Mouse (Mus musculus): Measurements from ENCODE around the gene Ganc. TPM values are rescaled to one million over a fixed set of nuclear protein-coding genes. Genes with fewer than 3 reads are reported as not detected.

The Ganc gene
- 10 to 100 TPM; 16.9 to 17.5 TPM for total RNA-seq (2021)

DNA sequence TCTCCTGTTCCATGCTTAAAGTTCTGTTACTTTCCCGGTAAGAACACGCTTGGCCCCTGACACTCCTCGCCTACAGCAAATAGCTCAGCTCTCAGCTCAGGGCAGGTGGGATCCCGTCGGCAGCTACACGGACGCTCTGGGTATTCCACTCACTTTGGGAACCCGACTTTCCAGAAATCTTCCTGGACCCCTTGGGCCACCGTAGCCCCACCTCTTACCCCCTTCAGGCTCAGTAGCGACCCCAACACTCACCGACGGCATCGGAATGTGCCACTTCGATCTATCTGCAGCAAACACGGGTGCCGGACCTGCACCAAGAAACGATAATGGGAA is at the start of gene Ganc:
Gene Ganc, plus strand, starts transcription at position 244 of the 333 bp plus-strand sequence.
- DNase-seq, result no peak

- DNase-seq, result no peak
These were observed 43.3 kb upstream of the Ganc start for GRCm38 (mm10) chr2:120360425-120360824.

- no peak for DNase-seq
These were observed 37.2 kb upstream of the Ganc start for GRCm38 (mm10) chr2:120366501-120366900.

- no peak for DNase-seq
These were observed 36.1 kb upstream of the Ganc start for GRCm38 (mm10) chr2:120367416-120368207.

- no peak for DNase-seq
These were observed 29.8 kb upstream of the Ganc start for GRCm38 (mm10) chr2:120373858-120374257.

GRCm38 (mm10) chr2:120386264-120386663 is 17.4 kb upstream of the Ganc start:
- no peak for DNase-seq

DNA sequence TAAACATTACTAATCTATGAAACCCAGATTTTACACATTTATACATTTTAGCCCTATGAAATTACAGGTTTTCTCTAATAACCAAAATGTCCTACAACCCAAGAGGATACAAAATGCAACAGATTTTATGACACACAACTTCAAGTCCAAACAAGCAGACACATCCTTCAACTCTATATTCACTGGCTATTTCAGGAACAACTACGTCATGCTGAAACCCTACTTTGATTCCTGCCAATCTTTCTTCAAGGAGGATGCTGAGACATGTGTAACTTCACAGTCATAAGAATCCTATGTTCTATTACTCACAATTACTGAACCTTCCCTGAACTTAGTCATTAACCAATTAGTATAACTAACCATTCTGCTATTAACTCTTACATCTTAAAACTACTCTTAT is 16.4 kb upstream of the Ganc start:
- DNase-seq, result no peak

DNA sequence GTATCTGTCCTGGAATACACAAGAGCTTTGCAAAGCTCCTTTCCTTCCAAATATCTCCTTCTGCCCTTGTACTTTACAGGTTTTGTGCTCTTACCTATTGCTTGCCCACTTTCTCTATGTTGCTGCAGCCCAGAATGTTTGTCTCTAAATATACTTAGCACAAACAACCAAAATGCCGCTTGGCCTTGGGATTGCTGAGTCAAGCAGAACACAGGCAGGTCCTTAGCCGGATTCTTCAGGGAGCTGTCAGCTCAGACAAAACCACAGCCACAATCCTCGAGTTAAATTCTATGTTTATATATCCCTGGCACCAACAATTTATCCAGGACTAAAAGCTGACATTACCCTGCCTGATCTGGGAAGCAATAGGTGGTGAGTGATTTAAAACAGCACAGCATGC is 14.3 kb upstream of the Ganc start:
- no peak for DNase-seq

GRCm38 (mm10) chr2:120390934-120391333 is 12.8 kb upstream of the Ganc start:
- peak; percentile 7 for DNase-seq

- no peak for DNase-seq
These were observed 11.3 kb upstream of the Ganc start for GRCm38 (mm10) chr2:120392406-120392805.

DNA sequence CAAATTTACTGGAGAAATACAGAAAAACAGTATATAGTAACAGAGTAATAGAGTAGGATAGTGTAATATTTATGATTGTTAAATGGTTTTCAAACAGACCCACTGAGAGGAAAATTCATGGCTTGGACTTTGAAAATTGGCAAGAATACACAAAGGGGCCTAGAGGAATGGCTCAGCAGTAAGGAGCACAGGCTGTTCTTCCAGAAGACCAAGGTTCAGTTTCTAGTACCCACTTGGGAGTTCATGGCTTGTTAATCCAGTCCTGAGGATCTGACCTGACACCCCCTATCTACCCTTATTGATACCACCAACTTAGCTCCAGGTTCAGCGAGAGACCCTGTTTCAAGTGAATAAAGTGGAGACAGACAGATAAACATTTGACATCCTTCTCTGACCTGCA is 5.7 kb upstream of the Ganc start:
- DNase-seq, result no peak

DNA sequence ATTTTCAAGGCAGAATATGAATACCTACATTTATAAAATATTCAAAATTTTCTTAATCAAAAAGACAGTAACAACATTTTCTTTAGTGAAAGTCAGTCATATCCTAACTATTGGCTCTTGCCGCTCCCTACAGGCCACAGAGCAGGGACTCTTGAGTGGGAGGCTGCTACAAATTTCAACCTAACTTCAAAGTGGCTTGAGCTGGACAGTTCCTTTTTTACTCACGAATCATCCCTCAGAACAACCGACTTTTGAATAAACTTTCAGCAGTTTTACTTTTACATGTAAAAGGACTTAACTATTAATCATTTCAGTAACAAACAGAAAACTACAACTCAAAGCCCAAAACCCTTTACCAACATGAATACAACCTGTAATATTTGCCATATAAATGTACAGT is 883 bp upstream of the Ganc start:
- no peak for DNase-seq

DNA sequence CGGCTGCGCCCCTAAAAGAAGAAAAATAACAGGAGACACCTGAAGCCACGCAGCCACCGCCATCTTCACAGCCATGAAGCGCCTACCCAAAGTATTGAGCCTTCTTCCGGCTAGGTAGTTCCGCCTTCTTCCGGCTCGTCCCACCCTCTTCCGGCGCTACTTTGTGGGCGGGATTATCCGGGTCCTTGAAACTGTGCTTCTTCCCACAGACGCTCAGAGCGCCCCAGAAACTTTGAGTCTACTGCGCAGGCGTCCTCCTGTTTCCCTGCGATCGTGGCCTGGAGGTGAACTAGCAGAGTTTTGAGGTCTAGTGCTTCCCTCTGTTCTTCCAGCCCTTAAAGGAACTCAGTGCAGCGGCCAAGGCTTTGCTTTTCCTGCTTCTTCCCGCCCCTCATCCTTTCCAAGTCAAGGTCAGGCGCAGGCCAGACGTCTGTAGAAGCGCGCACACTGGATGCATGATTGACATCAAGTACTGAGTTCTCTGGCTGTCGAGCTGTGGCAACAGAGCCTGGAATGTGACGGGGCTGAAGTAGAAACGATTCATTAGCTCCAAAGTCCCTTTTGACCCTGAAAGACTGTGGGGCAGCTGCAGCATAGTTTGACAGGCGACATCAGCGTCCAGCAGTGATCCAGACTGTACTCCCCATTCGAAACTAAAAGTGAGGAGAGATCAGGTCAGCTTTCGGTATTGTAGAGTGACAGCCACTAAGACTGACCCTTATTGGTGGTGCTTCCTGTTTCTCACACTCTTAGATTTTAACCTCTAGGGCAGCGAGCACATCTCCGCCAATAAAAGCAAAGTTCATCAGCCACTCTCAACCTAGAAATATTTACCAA is 508 bp downstream of the Ganc start, which contains the start of gene Tmem87a:
Gene Tmem87a, minus strand, starts transcription at position 128 of the 837 bp plus-strand sequence.
- peak; percentile 95 for DNase-seq

DNA sequence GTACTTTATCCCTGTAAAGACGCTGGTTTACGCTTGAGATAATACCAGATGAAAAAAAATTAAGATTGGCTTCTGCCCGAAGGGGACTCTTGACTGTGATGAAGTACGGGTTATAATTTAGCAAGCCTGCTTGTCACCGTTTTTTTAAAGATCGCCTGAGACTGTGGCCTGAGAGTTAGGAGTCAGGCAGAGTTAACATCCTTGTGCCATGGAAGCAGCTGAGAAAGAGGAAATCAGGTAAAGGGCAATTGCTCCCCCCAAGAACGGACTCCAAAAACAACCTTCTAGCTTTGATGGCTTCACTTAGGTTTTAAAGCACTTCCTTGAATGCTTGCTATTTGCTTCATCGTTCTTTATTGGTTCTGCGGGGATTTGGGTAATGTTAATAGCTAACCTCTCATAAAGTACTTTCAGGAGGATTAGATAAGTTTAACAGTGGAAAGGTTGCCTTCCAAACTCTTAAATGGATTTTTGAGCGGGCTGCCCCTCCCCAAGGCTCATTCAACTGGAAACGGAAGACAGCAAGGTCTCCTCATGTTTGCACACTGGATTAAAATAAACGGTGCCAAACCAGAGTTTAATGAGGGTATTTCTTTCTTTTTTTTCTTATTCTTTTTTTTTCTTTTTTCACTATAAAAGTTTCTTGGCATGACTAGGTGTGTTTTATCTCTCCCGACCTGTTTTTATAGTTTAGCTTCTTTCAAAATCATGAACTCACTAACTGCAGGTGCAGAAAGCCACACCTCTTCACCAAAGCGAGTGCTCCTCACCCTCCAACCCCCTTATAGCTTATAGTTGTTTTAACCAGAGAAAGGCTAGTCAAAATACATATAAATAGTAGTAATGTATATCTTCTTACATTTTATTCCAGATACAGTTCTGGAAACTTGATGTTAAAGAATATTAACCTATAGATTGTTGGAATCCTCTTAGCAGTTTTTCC is 1.4 kb downstream of the Ganc start:
- peak; percentile 6 for DNase-seq

DNA sequence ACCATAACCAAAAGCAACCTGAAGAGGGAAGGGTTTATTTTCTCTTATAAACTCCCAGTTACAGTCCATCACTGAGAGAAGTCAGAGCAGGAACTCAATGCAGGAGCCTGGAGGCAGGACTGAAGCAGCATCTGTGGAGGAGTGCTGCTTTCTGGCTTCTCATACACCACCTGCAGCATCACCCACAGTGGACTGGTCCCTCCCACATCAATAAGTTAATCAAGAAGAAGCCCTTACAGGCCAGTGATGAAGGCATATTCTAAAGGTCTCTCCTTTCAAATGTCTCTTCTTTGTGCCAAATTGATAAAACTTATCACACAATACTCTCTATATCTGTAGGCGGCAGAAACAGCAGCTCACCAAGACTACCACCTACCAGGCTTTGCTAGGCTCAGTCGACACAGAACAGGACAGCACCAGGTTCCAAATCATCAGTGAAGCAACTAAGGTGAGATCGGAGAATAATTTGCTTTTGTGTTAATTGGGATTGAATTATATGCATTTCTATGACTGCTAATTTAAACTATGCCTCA is 7.5 kb downstream of the Ganc start:
- no peak for DNase-seq

DNA sequence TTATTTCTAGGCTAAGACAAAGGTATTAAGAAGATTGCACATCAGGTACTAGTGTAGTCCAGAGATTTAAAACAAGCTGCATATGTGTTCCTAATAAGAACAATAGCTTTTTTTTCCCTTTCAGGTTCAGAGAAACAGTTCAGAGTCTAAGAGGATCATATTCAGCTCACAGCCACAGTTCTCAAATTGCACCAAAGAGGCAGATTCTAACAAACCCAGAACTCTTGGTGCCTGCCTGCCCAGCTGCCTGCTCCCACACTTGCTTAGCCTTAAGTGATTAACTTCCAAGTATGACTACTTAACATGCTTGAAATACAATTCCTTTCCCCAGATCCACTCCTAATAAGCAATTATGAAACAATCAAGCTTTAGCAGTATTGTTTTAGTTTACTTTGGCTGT is 10.4 kb downstream of the Ganc start:
- DNase-seq, result no peak

GRCm38 (mm10) chr2:120414738-120415414 is 11.2 kb downstream of the Ganc start:
- DNase-seq, result no peak

DNA sequence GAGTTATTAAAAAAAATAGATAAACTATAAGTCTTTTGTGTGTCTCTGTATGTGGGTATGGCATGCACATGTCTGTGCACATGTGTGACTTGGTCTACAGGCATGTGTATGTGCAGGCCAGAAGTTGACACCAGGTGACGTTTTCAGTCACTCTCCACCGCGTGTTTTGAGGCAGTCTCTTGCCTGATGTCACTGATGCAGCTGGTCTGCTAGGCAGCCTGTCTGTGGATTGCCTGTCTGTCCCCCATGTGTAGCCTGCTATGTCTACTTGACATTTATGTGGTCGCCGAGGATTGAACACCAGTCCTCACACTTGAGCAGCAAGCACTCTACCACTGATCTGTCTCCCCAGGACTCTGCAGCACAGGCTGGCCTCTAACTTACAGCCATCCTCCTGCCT is 20.7 kb downstream of the Ganc start:
- DNase-seq, result no peak

GRCm38 (mm10) chr2:120444486-120444885 is 40.8 kb downstream of the Ganc start:
- no peak for DNase-seq

DNA sequence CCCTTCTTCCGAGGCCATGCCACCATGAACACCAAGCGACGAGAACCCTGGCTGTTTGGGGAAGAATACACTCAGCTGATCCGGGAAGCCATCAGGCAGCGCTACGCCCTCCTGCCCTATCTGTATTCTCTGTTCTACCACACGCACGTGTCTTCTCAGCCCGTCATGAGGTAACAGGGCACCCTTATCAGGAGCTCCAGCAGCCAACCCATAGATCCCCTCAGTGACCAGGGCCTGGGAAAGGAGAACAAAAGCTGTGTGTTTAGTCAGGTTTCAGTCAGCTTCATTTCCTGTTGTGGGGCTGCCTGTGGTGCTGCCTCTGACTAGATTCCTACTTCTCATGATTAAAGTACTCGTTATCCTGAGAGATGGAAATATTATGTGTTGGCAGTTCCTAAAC is 42.7 kb downstream of the Ganc start:
- DNase-seq, result no peak

GRCm38 (mm10) chr2:120447306-120447705 is 43.6 kb downstream of the Ganc start:
- DNase-seq, result no peak

DNA sequence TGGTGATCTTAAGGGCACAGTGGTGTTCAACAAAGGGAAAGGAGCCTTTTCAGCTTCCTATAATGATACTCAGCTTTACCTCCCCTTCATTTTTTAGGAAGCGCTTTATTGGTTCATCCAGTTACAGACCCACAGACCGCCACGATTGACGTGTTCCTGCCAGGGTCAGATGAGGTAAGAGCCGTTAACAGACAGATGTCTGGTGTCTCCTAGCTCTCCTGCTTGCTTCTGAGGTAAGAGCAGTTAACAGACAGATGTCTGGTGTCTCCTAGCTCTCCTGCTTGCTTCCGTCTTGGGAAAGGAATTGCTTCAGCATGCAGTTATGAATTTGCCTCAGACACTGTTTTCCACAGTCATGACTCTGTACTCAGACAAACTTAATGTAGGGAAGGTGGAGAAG is 47.0 kb downstream of the Ganc start:
- DNase-seq, result no peak

All from heart, postnatal 4 days (tissue).